Mouse (Mus musculus): ENCODE measurements at regions not wholly inside any gene's neighbourhood (a gene's known extent, or its start where the extent isn't known, plus 50 kb on each side); places are given as distances from the start of the nearest gene placed in this dataset.
A peak's percentile ranks its signal among the peaks of the same experiment; 100 is the strongest.
"Not testable (repeated sequence)": the region's sequence is repeated elsewhere in the genome, so short reads cannot be mapped to it uniquely, and the experiment has no call there.

DNA sequence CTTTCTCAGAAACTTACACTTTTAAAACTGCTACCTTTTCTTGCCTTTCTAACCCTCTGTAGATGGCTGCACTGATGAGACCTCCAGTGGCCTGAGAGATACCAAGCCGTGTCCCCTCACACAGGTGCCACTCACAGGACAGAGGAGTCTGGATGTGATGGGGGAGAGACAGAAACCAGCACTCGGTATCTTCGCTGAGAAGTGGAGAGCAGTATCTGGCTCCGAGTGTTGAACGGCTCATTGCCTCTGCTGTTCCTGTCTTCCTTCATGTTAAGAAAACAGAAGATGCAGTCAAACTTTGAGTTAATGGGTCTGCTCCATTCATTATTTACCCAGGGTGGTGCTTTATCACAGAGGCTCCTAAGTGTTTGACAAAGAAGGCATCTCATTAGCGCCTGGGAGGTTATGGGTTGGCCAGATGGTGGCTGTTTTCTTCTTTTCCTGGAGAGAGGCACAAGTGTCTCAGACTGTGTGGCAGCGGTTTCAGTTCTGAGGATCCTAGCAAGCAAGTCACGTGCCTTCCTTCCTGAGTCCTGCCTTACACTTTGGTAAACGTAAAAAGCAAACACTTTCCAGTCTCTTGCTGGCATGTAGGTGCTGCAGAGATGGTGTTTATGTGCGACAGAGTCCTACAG is 248.6 kb downstream of the Sec16b start:
- DNase-seq, result no peak

DNA sequence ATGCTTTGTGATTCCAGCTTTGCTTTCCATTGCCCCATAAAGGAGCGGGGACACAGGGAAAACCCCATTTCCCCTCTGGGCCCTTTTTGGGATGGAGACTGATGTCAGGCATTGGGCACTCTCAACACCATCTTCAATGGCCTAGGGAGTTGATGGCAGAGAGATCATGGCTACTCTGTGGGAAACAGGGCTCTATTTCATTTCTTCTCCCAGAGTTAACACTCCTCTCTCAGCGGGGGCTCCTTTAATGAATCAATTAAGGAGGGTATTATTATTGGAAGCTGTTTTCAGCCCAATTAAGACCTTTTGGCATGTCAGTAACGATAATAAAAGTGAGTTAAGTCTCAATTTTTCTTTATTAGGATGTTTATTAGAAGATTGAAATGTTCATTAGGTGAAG is 250.4 kb downstream of the Sec16b start:
- no peak for DNase-seq

DNA sequence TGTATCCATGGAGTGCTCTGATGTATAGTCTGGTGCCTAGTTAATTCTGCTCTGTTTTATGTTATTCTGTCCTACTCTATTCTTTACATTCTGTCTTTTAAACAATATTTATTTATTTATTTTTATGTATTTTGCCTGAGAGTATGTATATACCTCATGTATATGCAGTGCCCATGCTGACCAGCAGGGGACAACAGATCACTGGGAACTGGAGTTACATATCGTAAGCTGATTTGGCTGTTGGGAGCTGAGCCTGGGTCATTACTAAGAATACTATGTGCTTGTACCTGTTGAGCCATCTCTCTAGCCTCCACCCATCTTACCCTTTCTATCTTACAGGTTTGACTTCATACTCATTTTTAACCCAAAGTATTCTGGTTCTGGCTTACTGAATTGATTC is 251.8 kb downstream of the Sec16b start:
- DNase-seq, result no peak

DNA sequence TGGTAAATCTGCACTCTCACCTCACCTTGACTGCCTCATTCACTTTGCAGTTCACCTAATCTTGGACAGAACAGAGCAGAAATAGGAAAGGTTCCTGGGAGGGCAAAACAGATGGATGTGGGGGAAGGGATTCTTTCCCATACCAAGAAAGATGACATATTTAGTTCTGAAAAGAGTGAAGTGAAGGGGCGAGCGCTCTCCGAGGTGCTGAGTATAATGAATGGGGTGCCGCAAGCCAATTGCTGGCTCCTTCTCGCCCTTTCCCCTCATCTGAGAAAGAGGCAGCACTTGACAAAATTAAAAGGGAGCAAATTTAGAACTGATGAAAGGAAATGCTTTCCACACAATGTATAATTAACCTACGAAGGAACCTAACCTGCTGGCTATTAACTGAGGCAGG is 261.7 kb downstream of the Sec16b start:
- DNase-seq, result no peak

DNA sequence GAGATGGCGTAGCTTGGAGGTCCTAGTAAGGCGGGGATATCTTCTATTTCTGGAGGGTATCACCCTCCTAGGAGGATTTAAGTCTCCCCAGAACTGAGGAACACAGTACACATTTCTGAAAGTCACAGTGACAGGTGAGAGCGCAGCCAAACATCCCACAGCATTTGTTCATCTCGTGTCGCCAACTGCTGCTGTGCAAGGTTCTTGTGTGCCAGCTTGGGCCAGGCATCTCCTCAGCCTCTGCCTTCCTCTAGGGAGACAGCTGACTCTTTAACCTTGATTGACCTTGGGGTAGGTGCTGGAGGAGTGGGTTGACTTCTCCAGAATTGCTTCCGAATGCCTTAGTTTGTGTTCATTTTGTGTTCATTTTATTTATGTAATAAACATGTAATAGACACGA is 291.2 kb downstream of the Sec16b start:
- no peak for DNase-seq

DNA sequence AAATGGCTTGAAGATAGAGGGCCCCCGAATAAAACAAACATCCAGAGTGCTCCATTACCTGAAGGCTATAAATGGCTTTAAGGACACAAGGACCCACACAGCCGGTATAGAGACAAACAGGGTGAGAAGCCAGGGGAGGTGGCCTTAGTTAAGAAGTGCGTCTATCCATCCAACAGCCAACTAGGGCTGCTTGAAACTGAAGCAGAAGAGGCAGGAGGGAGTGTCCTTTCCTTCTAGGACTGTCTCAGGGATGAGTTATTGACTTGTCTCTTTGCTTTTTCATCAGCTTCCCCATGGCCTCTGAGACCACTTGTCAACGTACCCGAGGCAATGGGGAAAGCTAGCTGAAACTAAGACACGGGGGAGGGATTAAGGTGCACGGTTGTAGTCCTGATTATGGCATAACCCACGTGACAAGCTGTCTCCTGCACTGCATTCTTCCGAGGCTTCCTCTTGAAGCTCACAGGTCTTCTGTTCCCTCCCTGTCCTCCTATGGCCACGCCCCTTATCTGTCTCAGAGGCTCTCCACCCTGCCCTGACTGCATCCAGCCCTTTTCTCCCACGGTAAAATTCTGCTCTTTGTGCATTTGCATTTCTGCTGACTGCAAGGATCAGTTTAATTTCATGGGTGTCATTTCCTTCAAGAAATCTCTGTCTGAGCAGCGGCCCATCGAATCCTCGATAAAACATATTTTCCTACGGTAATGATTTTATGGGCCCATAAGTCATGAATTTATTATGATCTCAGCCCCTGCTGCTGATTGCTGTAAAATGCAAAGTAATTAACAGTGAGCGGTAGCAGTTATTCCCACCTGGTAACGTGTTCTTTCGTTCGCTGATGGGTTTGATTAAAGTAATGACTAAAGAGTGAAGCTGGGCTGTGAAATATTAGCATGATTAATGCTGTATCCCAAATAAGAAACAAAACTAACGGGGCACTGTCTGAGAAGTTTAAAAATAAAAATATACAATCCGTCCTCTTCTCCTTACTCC is 292.3 kb downstream of the Sec16b start:
- no peak for DNase-seq

DNA sequence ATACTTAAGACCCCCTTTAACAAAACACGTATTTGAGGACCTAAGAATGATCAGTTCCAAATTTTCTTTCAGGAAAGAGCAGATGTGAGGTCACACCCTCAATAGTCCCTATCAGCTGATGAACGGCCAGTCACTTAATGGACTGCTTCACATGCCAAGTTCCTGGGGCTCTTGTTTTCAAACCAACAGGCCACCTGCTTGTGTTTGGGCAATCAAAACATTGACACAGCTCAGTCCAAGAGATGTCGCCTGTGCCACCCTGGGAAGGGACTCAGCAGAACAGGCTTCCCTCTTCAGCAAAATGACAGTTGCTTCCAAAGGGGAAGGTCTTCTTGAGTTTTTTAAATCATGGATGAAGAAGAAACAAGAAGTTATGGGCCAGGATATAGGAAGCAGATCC is 294.6 kb downstream of the Sec16b start:
- no peak for DNase-seq

DNA sequence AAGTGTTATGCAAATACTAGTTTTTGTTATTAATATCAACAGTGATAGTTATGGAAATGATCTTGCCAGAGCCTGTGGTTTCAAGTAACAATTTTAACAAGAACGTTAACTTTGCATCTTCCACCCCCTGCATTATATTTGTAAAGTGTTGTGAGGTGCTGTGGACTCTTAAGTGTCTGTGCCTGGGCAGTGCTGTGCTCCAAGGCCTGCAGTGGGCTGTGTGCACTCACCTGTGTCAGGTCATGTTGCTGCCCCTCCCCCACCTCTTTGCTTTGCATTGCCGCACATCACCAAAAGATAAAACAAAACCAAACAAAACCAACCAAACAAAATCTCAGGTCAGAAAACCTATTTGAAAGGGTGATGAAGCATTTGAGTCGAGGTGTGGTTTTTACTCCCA is 297.7 kb downstream of the Sec16b start:
- DNase-seq, result no peak

DNA sequence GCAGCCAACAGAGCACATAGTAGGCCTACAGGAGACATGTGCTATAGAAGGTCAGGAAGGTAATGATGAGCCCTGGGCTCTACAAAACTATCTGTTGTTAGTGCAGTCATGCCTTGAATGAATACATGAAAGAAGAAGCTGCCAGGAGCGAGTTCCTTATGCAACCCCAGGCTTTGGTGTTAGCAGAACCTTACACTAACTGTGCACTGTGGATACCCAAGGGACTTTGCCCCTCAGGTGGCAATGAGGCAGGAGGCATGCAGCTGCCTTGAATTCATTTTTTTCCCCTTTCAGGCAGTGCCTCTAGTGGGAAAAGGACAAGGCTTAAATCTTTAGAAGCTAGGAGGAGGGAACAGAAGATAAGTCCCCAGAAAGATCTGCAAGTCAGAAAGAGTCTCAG is 299.8 kb downstream of the Sec16b start:
- peak; percentile 12 for DNase-seq

DNA sequence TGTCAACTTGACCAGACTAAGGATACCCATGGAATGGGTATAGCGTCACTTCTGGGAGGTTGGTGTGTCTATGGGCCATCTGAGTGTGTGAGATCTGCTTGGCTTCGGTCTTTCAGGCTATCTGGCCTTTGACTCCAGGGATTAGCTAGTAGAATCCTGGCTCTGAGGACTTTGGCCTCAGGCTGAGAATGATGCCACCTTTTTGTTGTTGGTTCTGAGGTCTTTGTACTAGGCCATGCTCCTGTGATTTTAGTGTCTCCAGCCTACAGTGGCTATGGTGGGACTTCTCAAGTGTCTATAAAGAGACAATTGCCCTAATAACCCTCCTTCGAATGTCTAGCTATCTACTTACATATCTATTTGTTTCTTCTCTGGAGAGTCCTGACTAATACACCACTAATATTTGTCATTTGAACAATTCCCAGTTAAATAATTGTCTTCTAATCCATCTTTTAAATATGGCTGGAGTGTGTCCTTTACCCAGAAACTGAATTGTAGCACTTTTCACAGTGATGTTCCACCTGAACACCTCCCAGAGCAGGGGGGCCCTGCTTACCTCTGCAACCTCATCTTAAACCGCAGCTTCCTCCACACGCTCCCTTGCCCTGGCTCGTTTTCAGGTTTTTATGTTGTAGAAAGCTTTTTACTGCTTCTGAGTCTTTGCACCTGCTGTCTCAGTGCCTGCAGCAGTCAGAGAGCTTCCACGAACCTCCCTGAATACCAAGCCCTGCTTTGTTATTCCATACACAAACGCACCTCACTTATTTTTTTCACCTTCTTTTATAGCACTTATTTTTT is 303.3 kb downstream of the Sec16b start:
- peak; percentile 5 for DNase-seq

DNA sequence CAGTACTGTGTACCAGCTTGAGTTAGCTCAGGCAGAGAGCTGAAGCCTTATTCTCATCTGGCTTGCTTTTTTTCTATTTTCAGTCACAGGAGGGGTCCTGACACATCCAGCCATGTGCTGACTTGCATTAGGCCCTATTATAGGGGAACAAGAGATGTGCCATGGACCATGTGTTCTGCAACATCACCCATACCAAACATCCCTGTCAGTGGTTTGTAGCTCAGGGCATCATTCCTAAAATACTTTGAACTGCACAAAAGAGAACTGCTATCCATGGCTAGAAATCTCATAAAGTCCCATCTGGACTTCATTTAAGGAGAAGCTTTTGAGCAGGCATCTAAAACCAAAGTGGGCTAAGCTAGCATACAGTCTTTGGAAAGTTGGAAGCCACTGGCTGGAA is 304.1 kb downstream of the Sec16b start:
- no peak for DNase-seq

DNA sequence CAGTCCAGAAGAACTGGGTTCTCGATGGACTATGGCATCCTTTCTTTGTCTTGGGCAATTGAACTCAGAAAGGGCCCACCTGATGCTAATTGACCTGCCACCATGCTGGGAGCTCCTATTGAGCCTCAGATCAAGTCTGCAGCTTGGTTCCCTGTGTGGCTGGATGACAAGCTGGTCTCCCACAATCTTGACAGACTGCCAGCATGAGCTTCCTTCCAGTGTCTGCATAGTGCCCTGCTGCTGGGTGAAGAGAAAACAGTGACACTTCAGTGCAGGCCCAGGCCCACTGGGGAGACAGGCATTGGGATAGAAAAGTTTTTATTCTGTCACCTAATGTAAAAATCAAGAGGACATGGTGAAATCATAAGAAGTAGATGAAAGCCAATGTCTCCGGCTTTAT is 321.4 kb downstream of the Sec16b start:
- no peak for DNase-seq

DNA sequence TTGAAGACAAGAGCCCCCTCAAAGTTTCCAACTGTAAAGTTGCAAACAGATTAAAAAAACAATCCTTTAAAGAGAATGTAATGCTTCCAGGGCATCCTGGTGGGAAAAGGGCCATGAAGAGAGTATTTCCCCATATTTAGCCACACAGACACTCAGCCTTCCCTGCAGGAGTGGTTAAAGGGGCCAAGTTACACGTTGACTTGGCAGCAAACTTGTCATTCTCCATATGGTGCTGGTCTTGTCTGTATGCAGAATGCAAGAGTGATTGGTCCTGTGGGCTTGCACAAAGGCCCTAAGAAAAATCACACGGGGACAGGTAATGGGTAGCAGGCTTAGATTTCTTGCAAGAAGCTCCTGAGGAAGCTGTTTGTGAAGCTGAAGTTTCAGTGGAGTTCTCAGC is 325.0 kb downstream of the Sec16b start:
- no peak for DNase-seq

DNA sequence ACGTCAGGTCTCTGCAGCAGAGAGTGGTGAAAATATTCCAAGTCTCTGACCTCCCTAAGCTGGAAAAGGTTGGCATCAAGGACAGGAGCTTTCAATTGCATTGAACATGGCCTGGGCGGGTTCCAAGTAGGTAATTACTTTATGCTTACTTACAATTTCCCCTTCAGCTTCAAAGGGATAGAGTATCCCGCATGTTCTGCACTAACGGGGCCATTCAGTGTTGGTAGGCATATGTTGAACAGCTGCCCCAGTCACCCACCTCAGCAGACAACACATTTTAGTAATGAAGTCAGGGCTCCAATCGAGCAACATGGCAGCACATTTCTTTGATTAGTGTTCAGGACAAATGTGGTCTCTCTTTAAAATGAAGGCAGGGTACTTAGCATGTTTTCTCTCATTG is 366.2 kb downstream of the Sec16b start:
- no peak for DNase-seq

DNA sequence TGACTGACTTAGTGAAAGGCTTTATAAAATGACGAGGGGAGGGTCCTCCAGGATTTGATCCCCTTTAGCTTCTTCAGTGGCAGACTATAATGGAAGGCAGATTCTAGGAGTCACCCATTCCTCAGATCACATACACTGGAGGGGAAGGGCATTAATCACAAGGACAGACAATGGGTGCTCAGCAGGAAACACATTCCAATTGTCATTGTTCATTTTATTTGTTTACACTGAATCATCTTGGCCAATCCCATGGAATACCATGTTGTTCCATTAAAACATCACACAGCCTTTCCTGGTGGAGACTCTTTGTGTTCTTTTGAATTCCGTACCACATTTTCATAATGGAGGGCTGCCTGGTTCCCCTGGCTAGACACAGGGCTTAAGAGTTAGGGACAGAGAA is 368.5 kb downstream of the Sec16b start:
- no peak for DNase-seq

DNA sequence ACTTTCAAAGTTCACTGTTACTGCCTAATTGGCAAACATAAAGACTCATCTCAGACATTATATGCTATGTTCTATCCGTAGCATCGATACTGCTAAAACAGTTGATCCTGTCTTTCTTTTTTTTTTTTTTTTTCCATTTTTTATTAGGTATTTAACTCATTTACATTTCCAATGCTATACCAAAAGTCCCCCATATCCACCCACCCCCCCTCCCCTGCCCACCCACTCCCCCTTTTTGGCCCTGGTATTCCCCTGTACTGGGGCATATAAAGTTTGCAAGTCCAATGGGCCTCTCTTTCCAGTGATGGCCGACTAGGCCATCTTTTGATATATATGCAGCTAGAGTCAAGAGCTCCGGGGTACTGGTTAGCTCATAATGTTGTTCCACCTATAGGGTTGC is 370.6 kb downstream of the Sec16b start:
- not testable (repeated sequence) for DNase-seq

DNA sequence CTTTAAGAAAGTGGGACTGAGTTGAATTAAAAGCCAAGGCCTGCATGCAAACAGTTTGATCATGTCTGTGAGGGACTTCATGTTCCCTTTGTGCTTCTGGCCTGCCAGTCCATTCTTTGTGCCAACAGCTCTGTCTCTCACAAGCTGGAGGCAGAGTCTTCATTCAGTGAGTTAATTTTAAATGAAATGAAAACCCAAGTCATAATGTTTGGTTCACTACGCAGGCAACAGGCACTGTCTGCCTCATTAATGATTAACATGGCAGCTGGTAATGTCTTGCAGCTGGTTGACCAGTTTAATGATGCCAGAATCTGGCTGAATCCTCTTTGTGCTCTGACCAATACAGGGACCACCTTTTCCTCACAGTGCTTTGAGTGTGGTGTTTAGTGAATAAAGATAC is 380.6 kb downstream of the Sec16b start:
- DNase-seq, result peak; percentile 66

DNA sequence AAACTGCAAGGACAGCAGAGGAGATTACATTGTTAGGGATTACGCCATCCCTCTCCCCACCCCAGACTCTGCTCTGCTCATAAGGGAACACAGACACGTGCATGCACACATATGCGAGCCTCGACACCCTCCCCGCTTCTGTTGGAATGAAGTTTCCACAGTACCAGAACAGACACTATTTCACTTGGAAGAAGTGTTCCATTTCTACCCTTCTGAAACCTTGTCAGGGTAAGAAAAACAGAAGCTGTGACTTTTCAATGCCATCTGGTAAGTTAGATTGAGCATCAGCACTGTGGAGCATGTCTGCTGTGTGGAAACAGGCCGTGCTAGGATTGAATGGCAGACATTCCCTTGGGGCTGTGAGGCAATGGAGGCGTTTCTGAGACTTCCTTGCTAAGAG is 382.0 kb downstream of the Sec16b start:
- DNase-seq, result no peak

DNA sequence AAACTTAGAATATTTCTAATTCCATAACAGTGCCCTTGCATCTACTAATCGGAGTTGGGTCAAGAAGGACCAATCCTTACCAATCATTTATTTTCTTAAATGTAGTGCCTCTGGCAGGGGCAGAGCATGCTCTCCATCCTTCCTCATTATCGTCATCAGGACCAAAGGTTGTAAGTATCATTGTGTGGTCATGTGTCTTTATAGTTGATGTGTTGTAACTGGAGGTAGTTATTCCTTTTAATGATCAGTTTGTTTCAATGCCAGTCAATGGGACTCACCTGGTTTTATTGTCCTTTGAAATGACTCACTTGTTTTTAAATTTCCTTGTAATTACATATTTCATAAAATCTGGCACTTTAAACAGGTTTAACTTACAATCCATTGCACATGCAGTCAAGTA is 399.6 kb downstream of the Sec16b start:
- no peak for DNase-seq

DNA sequence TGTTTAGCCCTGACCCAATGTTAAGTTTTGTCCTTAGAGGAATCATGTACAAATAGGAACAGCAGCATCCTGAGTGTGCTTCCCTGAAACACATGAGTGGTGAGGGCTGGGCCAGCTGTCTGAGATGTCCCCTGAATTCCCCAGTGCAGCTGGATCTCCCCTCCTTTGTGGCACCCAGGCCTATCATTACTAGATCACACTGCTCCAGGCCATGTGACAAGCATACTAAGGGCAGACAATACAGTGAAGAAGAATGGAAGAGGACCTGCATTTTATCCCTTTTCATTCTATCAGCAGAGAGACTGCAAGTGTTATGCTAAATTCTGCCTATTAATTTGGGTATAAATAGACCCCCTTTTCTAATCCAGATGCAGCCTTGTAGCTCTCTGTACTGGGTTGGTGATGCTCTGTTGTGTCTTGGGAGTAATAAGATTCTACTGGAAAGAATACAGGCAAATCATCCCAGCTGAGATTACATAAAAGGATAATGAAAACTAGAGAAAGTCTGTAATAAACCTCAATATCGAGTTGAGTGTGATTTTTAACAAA is 418.3 kb downstream of the Brinp2 start:
- DNase-seq, result no peak

DNA sequence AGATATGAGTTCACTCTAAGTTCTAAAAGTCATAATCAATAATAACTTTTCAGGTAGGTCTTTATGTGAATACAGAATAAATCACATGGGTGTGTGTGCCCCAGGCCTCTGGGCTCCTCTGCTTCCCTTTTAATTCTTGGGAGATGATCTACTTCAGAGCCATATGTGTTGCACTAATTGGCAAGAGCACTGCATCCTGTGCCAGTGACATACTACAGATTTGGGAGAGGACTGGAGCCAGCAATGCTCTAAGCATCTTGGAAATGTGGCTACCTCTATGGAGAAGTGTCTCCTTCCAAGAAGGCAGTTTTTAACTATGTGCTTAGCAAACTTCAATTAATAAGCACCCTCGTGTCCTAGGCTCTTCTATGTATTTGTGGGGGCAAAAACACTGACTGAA is 416.6 kb downstream of the Brinp2 start:
- DNase-seq, result no peak

DNA sequence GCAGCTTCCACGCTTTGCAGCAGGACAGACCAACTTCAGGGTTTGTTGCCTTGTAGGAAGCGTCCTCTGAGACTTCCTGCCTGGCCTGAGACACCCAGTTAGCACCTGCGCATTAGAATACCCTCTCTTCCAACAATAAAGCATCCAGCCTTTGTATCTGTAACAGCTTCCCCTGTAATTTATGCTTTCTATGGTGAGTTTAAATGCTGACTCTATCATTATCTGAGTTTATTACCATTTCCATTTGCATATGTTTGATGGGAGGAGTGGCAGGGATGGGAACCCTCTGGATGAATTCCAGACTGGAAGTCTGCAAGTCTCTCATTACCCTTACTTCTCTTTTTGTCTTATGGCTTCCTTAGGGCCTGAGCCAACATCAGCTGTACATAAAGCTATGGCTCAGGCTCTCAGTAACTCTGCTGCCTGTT is 415.8 kb downstream of the Brinp2 start:
- DNase-seq, result no peak

DNA sequence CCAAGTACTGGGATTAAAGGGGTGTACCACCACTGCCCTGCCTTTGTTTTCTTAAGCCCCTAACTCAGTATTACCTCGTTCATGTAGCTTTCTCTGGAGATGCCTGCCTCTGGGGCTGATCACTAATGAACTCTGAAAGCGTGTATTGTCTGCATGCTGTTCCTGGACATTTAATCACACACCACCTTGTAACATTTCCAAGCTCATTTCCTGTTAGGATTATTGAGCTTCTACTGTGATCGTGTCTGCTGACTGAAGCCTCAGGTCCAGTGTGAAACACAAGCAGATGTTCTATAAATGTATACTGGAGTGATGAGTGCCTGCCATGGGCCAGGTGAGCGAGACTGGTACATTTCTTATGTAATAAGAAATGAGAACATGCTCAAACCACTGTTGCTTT is 398.6 kb downstream of the Brinp2 start:
- DNase-seq, result no peak
